Mouse (Mus musculus): Measurements from ENCODE around the gene Rbfox1. TPM values are rescaled to one million over a fixed set of nuclear protein-coding genes. Genes with fewer than 3 reads are reported as not detected.

The Rbfox1 gene
- polyA plus RNA-seq, 1 experiment from 2014 or later = 4.7 TPM

GRCm38 (mm10) chr16:5870391-5870790 lies 14.8 kb upstream of the Rbfox1 start:
- no peak for ATAC-seq (ENCODE audit: insufficient number of reproducible peaks, insufficient read depth, low FRiP score, low read depth)
- Histone ChIP-seq H3K9ac (ENCODE audit: low read length) (no peak overlapping the region), H3K4me2 (ENCODE audit: low read length) (no peak overlapping the region), H3K4me1 (ENCODE audit: control insufficient read depth in 2 of 2, insufficient read depth in 2 of 2, low read length in 2 of 2) (no peaks in the 10 kb centered on the region), H3K36me3 (ENCODE audit: control insufficient read depth, insufficient read depth, low read length) (no peaks in the 10 kb centered on the region), H3K27ac (replicated peaks in 1 of 2; ENCODE audit: control insufficient read depth in 1 of 2, insufficient read depth in 1 of 2, low read depth in 2 of 2, low read length in 2 of 2) (no peak overlapping the region), H3K4me3 (ENCODE audit: control insufficient read depth in 1 of 2, insufficient read depth in 1 of 2, low read depth in 1 of 2, low read length in 2 of 2) (no peak overlapping the region), H3K27me3 (ENCODE audit: control insufficient read depth, insufficient read depth, low read length) (no peaks in the 10 kb centered on the region), H3K9me3 (ENCODE audit: control insufficient read depth, low read length) (no peaks in the 10 kb centered on the region)
- 45% methylated on average over 3 of the region's 3 CpGs for WGBS

DNA sequence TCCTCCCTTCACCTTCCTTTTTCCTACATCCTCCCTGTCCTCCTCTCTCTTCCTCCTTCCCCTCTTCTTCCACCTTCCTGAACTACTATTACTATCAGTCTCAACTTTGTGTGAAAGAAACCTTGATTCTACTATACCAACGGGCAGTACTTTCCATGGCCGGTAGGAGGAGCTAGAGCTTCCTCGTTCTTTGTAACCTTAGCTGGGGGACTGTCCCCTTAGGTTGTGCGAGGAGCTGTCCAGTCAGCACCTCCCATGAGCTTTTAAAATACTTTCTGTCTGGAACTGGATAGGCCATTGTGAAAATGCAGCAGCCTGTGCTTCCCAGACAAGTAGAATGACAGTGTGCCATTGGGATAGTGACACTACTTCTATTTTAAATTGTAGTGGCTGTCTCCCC lies 3.3 kb upstream of the Rbfox1 start:
- Histone ChIP-seq H3K27ac (replicated peaks in 1 of 2; ENCODE audit: control insufficient read depth in 1 of 2, insufficient read depth in 1 of 2, low read depth in 2 of 2, low read length in 2 of 2) (no peak overlapping the region), H3K9me3 (ENCODE audit: control insufficient read depth, low read length) (no peaks in the 10 kb centered on the region), H3K4me2 (ENCODE audit: low read length) (no peak overlapping the region), H3K27me3 (ENCODE audit: control insufficient read depth, insufficient read depth, low read length) (peaks cover 36% of the 10 kb centered on the region), H3K9ac (ENCODE audit: low read length) (no peak overlapping the region), H3K36me3 (ENCODE audit: control insufficient read depth, insufficient read depth, low read length) (no peaks in the 10 kb centered on the region), H3K4me3 (ENCODE audit: control insufficient read depth in 1 of 2, insufficient read depth in 1 of 2, low read depth in 1 of 2, low read length in 2 of 2) (no peak overlapping the region), H3K4me1 (ENCODE audit: control insufficient read depth in 2 of 2, insufficient read depth in 2 of 2, low read length in 2 of 2) (no peaks in the 10 kb centered on the region; a peak in 1 of 4 replicates)
- 0% methylated on average over 4 of the region's 4 CpGs for WGBS
- no peak for ATAC-seq (ENCODE audit: insufficient number of reproducible peaks, insufficient read depth, low FRiP score, low read depth)

- H3K36me3 ChIP-seq (ENCODE audit: control insufficient read depth, insufficient read depth, low read length) = no peaks in the 10 kb centered on the region
- peak overlapping the region; percentile 82 for H3K4me2 ChIP-seq (ENCODE audit: low read length)
- H3K4me1 ChIP-seq (ENCODE audit: control insufficient read depth in 2 of 2, insufficient read depth in 2 of 2, low read length in 2 of 2) = no peaks in the 10 kb centered on the region; a peak in 1 of 4 replicates
- peak overlapping the region; percentile 45 to 48; a peak in 3 of 4 replicates for H3K4me3 ChIP-seq (ENCODE audit: control insufficient read depth in 1 of 2, insufficient read depth in 1 of 2, low read depth in 1 of 2, low read length in 2 of 2)
- 8% methylated on average over 15 of the region's 15 CpGs for WGBS
- H3K27me3 ChIP-seq (ENCODE audit: control insufficient read depth, insufficient read depth, low read length) = peaks cover 42% of the 10 kb centered on the region
- H3K27ac ChIP-seq (replicated peaks in 1 of 2; ENCODE audit: control insufficient read depth in 1 of 2, insufficient read depth in 1 of 2, low read depth in 2 of 2, low read length in 2 of 2) = no peak overlapping the region
- H3K9ac ChIP-seq (ENCODE audit: low read length) = no peak overlapping the region
- no peak for ATAC-seq (ENCODE audit: insufficient number of reproducible peaks, insufficient read depth, low FRiP score, low read depth)
- no peaks in the 10 kb centered on the region for H3K9me3 ChIP-seq (ENCODE audit: control insufficient read depth, low read length)
These were observed 515 bp downstream of the Rbfox1 start for GRCm38 (mm10) chr16:5885690-5886050.

DNA sequence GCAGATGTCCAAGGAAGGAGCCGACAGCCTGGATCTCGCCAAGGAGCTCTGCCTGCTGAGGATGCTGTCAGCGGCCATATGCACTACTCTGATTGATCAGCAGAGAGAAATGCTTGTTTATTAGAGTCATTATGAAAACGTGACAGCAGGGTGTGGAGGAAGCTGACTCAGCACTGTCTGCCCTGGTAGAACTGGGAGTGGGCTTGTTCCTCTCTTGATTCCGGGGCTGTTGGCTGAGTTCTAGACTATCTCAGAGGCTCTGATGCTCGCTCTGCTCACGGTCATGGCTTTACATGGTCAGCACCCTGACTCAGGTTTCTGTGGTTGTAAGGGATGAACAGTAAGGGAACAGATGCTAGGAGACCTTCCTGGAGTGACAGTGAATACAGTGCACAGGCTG lies 10.4 kb downstream of the Rbfox1 start:
- 62% methylated on average over 7 of the region's 7 CpGs for WGBS

GRCm38 (mm10) chr16:5898330-5898729 lies 13.2 kb downstream of the Rbfox1 start:
- Histone ChIP-seq H3K4me2 (ENCODE audit: low read length) (no peak overlapping the region), H3K27me3 (ENCODE audit: control insufficient read depth, insufficient read depth, low read length) (no peaks in the 10 kb centered on the region), H3K36me3 (ENCODE audit: control insufficient read depth, insufficient read depth, low read length) (no peaks in the 10 kb centered on the region), H3K4me3 (ENCODE audit: control insufficient read depth in 1 of 2, insufficient read depth in 1 of 2, low read depth in 1 of 2, low read length in 2 of 2) (no peak overlapping the region), H3K9ac (ENCODE audit: low read length) (no peak overlapping the region), H3K4me1 (ENCODE audit: control insufficient read depth in 2 of 2, insufficient read depth in 2 of 2, low read length in 2 of 2) (no peaks in the 10 kb centered on the region), H3K27ac (replicated peaks in 1 of 2; ENCODE audit: control insufficient read depth in 1 of 2, insufficient read depth in 1 of 2, low read depth in 2 of 2, low read length in 2 of 2) (no peak overlapping the region), H3K9me3 (ENCODE audit: control insufficient read depth, low read length) (no peaks in the 10 kb centered on the region)
- no peak for ATAC-seq (ENCODE audit: insufficient number of reproducible peaks, insufficient read depth, low FRiP score, low read depth)
- WGBS = 44% methylated on average over 2 of the region's 2 CpGs

More for the DNA sequence above, 10.4 kb downstream of the Rbfox1 start:
- no peak overlapping the region for H3K4me3 ChIP-seq (ENCODE audit: control insufficient read depth in 1 of 2, insufficient read depth in 1 of 2, low read depth in 1 of 2, low read length in 2 of 2)
- H3K4me1 ChIP-seq (ENCODE audit: control insufficient read depth in 2 of 2, insufficient read depth in 2 of 2, low read length in 2 of 2) = no peaks in the 10 kb centered on the region
- H3K9me3 ChIP-seq (ENCODE audit: control insufficient read depth, low read length) = no peaks in the 10 kb centered on the region
- no peak for ATAC-seq (ENCODE audit: insufficient number of reproducible peaks, insufficient read depth, low FRiP score, low read depth)
- H3K36me3 ChIP-seq (ENCODE audit: control insufficient read depth, insufficient read depth, low read length) = no peaks in the 10 kb centered on the region
- no peak overlapping the region for H3K9ac ChIP-seq (ENCODE audit: low read length)
- H3K27ac ChIP-seq (replicated peaks in 1 of 2; ENCODE audit: control insufficient read depth in 1 of 2, insufficient read depth in 1 of 2, low read depth in 2 of 2, low read length in 2 of 2) = no peak overlapping the region
- H3K27me3 ChIP-seq (ENCODE audit: control insufficient read depth, insufficient read depth, low read length) = no peaks in the 10 kb centered on the region
- no peak overlapping the region for H3K4me2 ChIP-seq (ENCODE audit: low read length)

DNA sequence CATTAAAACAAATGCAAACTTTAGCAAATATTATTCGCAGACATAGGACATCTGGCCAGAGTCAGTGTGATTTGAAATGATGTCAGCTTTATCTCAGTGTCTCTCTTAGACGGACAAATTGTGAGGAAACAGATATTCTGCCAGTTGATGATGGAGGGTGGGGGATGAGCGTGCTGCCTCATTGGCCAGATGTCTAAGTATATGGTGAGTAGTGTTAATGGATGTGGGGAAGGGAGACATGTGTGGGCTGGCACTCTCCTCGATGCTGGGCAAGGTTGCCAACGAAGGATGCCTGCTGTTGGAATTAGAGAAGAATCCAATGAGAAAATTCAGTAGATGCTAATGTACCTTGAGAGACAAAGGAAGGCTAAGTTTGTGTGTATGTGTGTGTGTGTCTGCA lies 25.6 kb downstream of the Rbfox1 start:
- Histone ChIP-seq H3K27me3 (ENCODE audit: control insufficient read depth, insufficient read depth, low read length) (no peaks in the 10 kb centered on the region), H3K4me3 (ENCODE audit: control insufficient read depth in 1 of 2, insufficient read depth in 1 of 2, low read depth in 1 of 2, low read length in 2 of 2) (no peak overlapping the region), H3K9ac (ENCODE audit: low read length) (no peak overlapping the region), H3K27ac (replicated peaks in 1 of 2; ENCODE audit: control insufficient read depth in 1 of 2, insufficient read depth in 1 of 2, low read depth in 2 of 2, low read length in 2 of 2) (no peak overlapping the region), H3K36me3 (ENCODE audit: control insufficient read depth, insufficient read depth, low read length) (no peaks in the 10 kb centered on the region), H3K4me2 (ENCODE audit: low read length) (no peak overlapping the region), H3K4me1 (ENCODE audit: control insufficient read depth in 2 of 2, insufficient read depth in 2 of 2, low read length in 2 of 2) (peaks cover 0 to 3% of the 10 kb centered on the region in 2 experiments; a peak in 2 of 4 replicates), H3K9me3 (ENCODE audit: control insufficient read depth, low read length) (no peaks in the 10 kb centered on the region)
- ATAC-seq (ENCODE audit: insufficient number of reproducible peaks, insufficient read depth, low FRiP score, low read depth) = no peak
- WGBS = 68% methylated on average over 5 of the region's 5 CpGs

DNA sequence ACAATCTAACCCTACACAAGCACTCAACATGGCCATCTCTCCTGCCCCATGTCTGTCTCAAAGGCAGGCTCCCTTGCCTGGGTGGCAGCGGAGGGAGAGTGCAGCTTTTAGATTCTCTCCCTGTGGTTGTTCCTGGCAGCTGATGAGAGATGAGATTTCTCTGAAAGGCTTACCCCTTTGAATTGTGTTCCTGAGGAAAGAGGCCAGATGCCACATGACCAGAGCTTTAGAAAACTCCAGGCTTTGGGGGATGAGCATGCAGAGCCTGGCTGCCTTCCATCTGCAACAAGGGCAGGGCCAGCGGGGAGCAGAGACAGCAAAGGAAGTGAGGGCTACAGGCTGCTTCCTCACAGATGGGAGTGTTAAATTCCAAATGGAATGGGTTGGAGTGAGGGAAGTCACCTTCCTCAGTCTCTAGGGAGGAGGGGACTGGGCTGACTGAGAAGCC lies 26.7 kb downstream of the Rbfox1 start:
- Histone ChIP-seq H3K9ac (ENCODE audit: low read length) (no peak overlapping the region), H3K27ac (replicated peaks in 1 of 2; ENCODE audit: control insufficient read depth in 1 of 2, insufficient read depth in 1 of 2, low read depth in 2 of 2, low read length in 2 of 2) (peak overlapping the region; percentile 47 to 62; a peak in 2 of 4 replicates), H3K36me3 (ENCODE audit: control insufficient read depth, insufficient read depth, low read length) (no peaks in the 10 kb centered on the region), H3K4me1 (ENCODE audit: control insufficient read depth in 2 of 2, insufficient read depth in 2 of 2, low read length in 2 of 2) (peaks cover 0 to 3% of the 10 kb centered on the region in 2 experiments; a peak in 2 of 4 replicates), H3K4me3 (ENCODE audit: control insufficient read depth in 1 of 2, insufficient read depth in 1 of 2, low read depth in 1 of 2, low read length in 2 of 2) (no peak overlapping the region), H3K4me2 (ENCODE audit: low read length) (no peak overlapping the region), H3K9me3 (ENCODE audit: control insufficient read depth, low read length) (no peaks in the 10 kb centered on the region), H3K27me3 (ENCODE audit: control insufficient read depth, insufficient read depth, low read length) (no peaks in the 10 kb centered on the region)
- ATAC-seq (ENCODE audit: insufficient number of reproducible peaks, insufficient read depth, low FRiP score, low read depth) = peak; percentile 62
- 15% methylated on average over 2 of the region's 2 CpGs for WGBS

DNA sequence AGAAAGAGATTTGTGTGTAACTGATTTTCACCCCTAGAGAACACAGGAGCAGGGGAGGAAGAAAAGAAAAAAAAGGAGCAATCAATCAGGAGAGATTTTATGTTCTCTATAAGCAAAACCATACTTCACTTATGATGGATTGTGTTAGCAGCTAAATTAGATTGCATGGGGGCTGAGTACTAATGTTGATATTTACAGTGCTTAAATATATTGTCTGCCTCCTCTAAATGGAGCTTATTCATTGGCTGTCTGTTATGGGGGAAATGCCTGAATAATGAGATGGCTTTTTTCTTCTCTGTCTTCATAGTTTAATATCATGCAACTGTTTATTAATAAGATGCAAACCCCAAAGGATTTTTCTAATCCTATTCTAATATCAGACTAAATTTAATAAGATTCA lies 32.8 kb downstream of the Rbfox1 start:
- Histone ChIP-seq H3K36me3 (ENCODE audit: control insufficient read depth, insufficient read depth, low read length) (no peaks in the 10 kb centered on the region), H3K9me3 (ENCODE audit: control insufficient read depth, low read length) (no peaks in the 10 kb centered on the region), H3K4me3 (ENCODE audit: control insufficient read depth in 1 of 2, insufficient read depth in 1 of 2, low read depth in 1 of 2, low read length in 2 of 2) (no peak overlapping the region), H3K27me3 (ENCODE audit: control insufficient read depth, insufficient read depth, low read length) (no peaks in the 10 kb centered on the region), H3K9ac (ENCODE audit: low read length) (no peak overlapping the region), H3K4me2 (ENCODE audit: low read length) (no peak overlapping the region), H3K27ac (replicated peaks in 1 of 2; ENCODE audit: control insufficient read depth in 1 of 2, insufficient read depth in 1 of 2, low read depth in 2 of 2, low read length in 2 of 2) (no peak overlapping the region), H3K4me1 (ENCODE audit: control insufficient read depth in 2 of 2, insufficient read depth in 2 of 2, low read length in 2 of 2) (no peaks in the 10 kb centered on the region; a peak in 1 of 4 replicates)
- no peak for ATAC-seq (ENCODE audit: insufficient number of reproducible peaks, insufficient read depth, low FRiP score, low read depth)
